Mouse (Mus musculus): ENCODE measurements at regions not wholly inside any gene's neighbourhood (a gene's known extent, or its start where the extent isn't known, plus 50 kb on each side); places are given as distances from the start of the nearest gene placed in this dataset.

GRCm38 (mm10) chr8:37398957-37399356, 405.6 kb downstream of the AI429214 start:
- no peak for TF ChIP-seq POLR2A (IDR thresholded peaks at IDR 0.05; ENCODE audit: borderline replicate concordance, extremely low read depth, insufficient read depth, insufficient read length, poor library complexity, severe bottlenecking)
- no peak for TF ChIP-seq CTCF (IDR thresholded peaks at IDR 0.05; ENCODE audit: borderline replicate concordance, extremely low read depth, insufficient read depth, insufficient read length)

Measured in brain, embryonic 14.5 days (tissue).